Mouse (Mus musculus): ENCODE measurements around the gene Six4. TPM values are rescaled to one million over a fixed set of nuclear protein-coding genes. Genes with fewer than 3 reads are reported as not detected.

Gene Six4
- total RNA-seq, 2 experiments from 2014 or later = 2.4 to 2.7 TPM

DNA sequence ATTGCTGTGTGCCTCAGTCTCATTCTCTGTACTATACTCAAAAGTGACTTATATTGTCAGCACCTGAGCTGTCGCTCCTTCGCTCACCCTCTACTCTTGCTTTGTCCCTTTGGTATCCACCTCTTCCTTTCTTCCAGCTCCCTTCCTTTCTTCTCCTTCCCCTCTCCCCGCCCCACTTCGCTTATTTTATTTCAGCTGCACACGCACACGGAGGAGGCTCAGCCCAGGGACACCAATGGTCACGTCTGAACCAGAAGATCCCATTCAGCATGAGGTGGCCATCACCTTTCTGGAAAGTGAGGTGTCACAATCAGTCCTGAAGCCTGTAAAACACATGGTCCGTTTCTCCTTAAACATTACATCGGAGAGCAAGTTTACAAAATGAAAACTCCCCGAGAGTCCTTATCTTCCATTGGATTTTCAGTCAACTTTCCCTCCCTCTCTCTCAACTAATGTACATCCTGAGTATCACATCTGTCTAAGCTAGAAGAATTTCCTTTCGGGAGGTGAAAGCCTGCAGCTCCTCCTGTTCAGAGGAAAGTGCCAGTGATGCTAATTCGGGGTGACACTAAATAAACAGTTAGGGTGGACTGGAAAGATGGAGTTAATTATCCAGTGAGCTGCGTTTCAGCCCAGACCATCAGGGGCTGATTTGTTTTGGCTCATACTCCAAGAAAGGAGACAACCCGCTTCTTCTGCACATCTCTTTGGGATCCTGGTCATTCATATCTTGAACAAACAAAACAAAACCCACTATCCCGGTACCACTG, 62.3 kb downstream of the Six4 start:
- H3K27ac ChIP-seq = no peak overlapping the region
- no peak overlapping the region for H3K4me3 ChIP-seq
- no peak for DNase-seq (ENCODE audit: extremely low spot score in 1 of 2, low spot score in 2 of 2)
- intact Hi-C loops (cut with DNase I) = loop anchor here (2.0 kb wide), 1 partner anchor 236 kb away; the partner anchor contains the start of genes Slc38a6 and Trmt5
- no peak for TF ChIP-seq CTCF (IDR thresholded peaks at IDR 0.05)

DNA sequence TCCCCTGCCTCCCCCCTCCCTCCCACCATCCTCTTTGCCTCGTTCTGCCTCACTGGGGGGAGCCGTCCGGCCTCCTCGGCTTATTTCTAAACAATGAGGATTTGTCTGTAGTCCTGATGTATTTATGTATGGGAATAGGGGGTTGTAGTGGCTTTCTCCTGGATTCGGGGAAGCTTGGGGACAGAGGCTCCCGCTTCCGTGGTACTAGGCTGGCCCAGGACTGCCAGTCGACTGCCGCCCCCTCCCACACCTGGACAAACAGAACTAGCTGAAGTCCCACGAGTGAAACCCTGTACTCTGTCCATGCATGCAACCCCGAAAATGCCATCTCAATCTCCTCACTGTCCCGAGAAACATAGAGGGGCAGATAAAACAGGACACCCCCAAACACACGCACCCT, 63.0 kb downstream of the Six4 start:
- H3K27ac ChIP-seq = no peak overlapping the region
- no peak overlapping the region for H3K4me3 ChIP-seq
- TF ChIP-seq CTCF (IDR thresholded peaks at IDR 0.05) = no peak
- intact Hi-C loops (cut with DNase I) = loop anchor here (2.0 kb wide), 1 partner anchor 236 kb away; the partner anchor contains the start of genes Slc38a6 and Trmt5
- DNase-seq (ENCODE audit: extremely low spot score in 1 of 2, low spot score in 2 of 2) = no peak

Other genes with a start within 250 kb of the Six4 start
- gene Six6, start 173.6 kb downstream of the Six4 start, total RNA-seq (2021) = not detected
- gene 4930447C04Rik, start 172.7 kb downstream of the Six4 start, total RNA-seq (2021) = 10 to 100 TPM in 1 of 2 experiments, 1 to 10 TPM in 1; 9.7 to 10.3 TPM
- under 1 TPM in 1 of 2 experiments, not detected in 1; 0.14 TPM for gene Six1, start 59.6 kb downstream of the Six4 start, total RNA-seq (2021)
- gene Mnat1, start 10.3 kb upstream of the Six4 start, total RNA-seq (2021) = 10 to 100 TPM; 19.3 to 24.5 TPM
- 10 to 100 TPM; 14.3 to 15.7 TPM for gene Trmt5, start 173.3 kb upstream of the Six4 start, total RNA-seq (2021)
- gene Slc38a6, start 173.3 kb upstream of the Six4 start, total RNA-seq (2021) = 10 to 100 TPM; 13.7 to 18.6 TPM